Mouse (Mus musculus) forebrain, embryonic 13.5 days (tissue): ENCODE data around the gene Klf9. TPM values are rescaled to one million over a fixed set of nuclear protein-coding genes. Genes with fewer than 3 reads are reported as not detected.

ENCODE experiments used
- ATAC-seq: fragments of 200-750 bp; cut with Nextera tagmentation; 2 replicates; pipeline ENCODE4 v1.8.0; 2017
- H3K27ac ChIP-seq: fragments of 300-500 bp; sonication (generic); 2 replicates; pipeline ENCODE4 v1.5.1; 2015; ENCODE audit warnings: inconsistent platforms, mild to moderate bottlenecking, moderate library complexity
- H3K27me3 ChIP-seq: fragments of 300-500 bp; sonication (generic); 2 replicates; pipeline ENCODE4 v1.6.1; 2015; ENCODE audit warnings: mild to moderate bottlenecking, inconsistent platforms
- H3K36me3 ChIP-seq: fragments of 300-500 bp; sonication (generic); 2 replicates; pipeline ENCODE4 v1.6.1; 2015; ENCODE audit warnings: mild to moderate bottlenecking, inconsistent platforms; ENCODE audit not compliant: poor library complexity, severe bottlenecking
- H3K4me1 ChIP-seq: fragments of 300-500 bp; sonication (generic); 2 replicates; pipeline ENCODE4 v1.6.1; 2015; ENCODE audit warnings: inconsistent platforms
- H3K4me2 ChIP-seq: fragments of 300-500 bp; sonication (generic); 2 replicates; pipeline ENCODE4 v1.6.1; 2015; ENCODE audit warnings: inconsistent platforms, mild to moderate bottlenecking, moderate library complexity
- H3K4me3 ChIP-seq: fragments of 300-500 bp; sonication (generic); 2 replicates; pipeline ENCODE4 v1.5.1; 2015; ENCODE audit warnings: mild to moderate bottlenecking, inconsistent platforms
- H3K9ac ChIP-seq: fragments of 300-500 bp; sonication (generic); 2 replicates; pipeline ENCODE4 v1.6.1; 2015; ENCODE audit warnings: mild to moderate bottlenecking, inconsistent platforms
- H3K9me3 ChIP-seq: fragments of 300-500 bp; sonication (generic); replicated peaks from 2 replicates; pipeline ENCODE4 v1.6.1; 2016; ENCODE audit warnings: inconsistent platforms
- WGBS: fragments of 180-500 bp; shearing (Covaris S2); methylation state at CpG from one replicate; pipeline ENCODE4 v1.1.7; 2015; 5-methylcytosine and 5-hydroxymethylcytosine counted together
- polyA plus RNA-seq: library from polyadenylated mRNA; unstranded; fragments of >200 nt; fragmentation: Nextera tagmentation; extraction: Ambion mirVana; gene quantifications from 2 replicates; pipeline ENCODE4 v1.2.1, GENCODE M21; 2015

The Klf9 gene
- polyA plus RNA-seq, 1 experiment from 2014 or later: 0.97 TPM

DNA sequence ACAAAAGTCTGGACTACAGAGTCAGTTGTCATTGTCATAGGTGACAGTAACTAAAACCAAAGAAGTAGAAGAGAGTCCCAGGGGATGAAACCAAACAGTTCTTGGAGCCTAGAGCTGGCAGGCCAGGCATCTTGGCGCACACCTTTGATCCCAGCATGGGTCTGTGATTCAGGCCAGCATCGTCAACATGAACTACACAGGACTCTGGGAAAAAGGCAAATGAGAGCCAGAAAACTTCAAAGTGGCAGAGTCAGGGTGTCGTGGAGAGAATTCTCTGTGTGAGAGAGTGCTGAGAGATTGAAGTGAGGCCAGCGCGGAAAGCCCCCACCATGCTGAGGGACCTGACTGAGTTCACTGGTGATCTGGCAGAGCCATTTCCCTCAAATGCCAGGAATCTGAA lies 29.4 kb downstream of the Klf9 start:
- 0 out of 2 replicates have a peak, but pooled peaks cover 3% of the 10 kb centered on the region for H3K9me3 ChIP-seq
- no peaks in the 10 kb centered on the region for H3K36me3 ChIP-seq
- no peaks in the 10 kb centered on the region; the same call in 1 of the 2 replicates for H3K4me1 ChIP-seq
- 83% methylated on average over 5 of the region's 5 CpGs for WGBS
- no peak overlapping the region for H3K27ac ChIP-seq
- H3K27me3 ChIP-seq: no peaks in the 10 kb centered on the region
- H3K9ac ChIP-seq: no peak overlapping the region
- no peak overlapping the region for H3K4me2 ChIP-seq
- no peak for ATAC-seq
- H3K4me3 ChIP-seq: no peak overlapping the region

DNA sequence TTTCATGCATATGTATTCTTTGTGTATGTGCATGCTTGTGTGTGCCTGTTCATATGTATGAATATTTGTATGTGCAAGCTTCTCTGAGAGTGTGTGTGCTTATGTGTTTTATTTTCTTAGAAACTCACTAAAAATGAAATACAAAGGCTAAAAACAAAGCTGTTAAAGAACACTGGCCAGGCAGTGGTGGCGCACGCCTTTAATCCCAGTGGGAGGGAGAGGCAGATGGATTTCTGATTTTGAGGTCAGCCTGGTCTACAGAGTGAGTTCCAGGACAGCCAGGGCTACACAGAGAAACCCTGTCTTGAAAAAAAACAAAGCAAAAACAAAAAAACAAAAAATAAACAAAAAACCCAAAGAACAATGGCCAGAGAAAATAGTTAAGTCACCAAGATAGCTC lies 30.1 kb downstream of the Klf9 start:
- WGBS: 85% methylated on average over 2 of the region's 2 CpGs

DNA sequence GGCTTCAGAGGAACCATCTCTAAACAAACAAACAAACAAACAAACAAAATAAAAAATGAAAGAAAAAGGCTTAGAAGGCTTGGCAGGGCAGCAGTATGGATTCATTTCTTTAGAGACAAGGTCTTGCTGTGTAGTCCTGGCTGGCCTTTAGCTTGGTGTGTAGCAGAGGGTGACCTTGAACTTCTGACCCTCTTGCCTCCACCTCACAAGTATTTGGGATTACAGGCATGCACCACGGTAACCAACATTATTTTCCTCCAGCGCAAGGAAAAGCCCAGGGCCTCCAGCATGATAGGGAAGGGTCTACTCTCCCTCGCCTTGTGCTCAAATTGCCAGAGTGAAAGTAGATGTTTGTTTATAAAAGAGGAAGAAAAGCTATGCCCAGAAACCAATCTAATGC lies 34.1 kb downstream of the Klf9 start:
- Histone ChIP-seq H3K36me3 (no peaks in the 10 kb centered on the region), H3K27ac (no peak overlapping the region), H3K9me3 (0 out of 2 replicates have a peak, but pooled peaks cover 3% of the 10 kb centered on the region), H3K4me3 (no peak overlapping the region), H3K27me3 (no peaks in the 10 kb centered on the region), H3K4me1 (no peaks in the 10 kb centered on the region), H3K9ac (no peak overlapping the region), H3K4me2 (no peak overlapping the region)
- no peak for ATAC-seq
- 79% methylated on average over 3 of the region's 3 CpGs for WGBS

More for the DNA sequence above, 30.1 kb downstream of the Klf9 start:
- Histone ChIP-seq H3K27ac (no peak overlapping the region), H3K4me3 (no peak overlapping the region), H3K9me3 (0 out of 2 replicates have a peak, but pooled peaks cover 3% of the 10 kb centered on the region), H3K27me3 (no peaks in the 10 kb centered on the region), H3K4me1 (no peaks in the 10 kb centered on the region; the same call in 1 of the 2 replicates), H3K9ac (no peak overlapping the region), H3K4me2 (no peak overlapping the region), H3K36me3 (no peaks in the 10 kb centered on the region)
- no peak for ATAC-seq

GRCm38 (mm10) chr19:23175511-23175910 lies 34.5 kb downstream of the Klf9 start:
- H3K4me1 ChIP-seq: no peaks in the 10 kb centered on the region
- H3K4me3 ChIP-seq: no peak overlapping the region
- no peak overlapping the region for H3K9ac ChIP-seq
- WGBS: 84% methylated on average over 2 of the region's 2 CpGs
- no peaks in the 10 kb centered on the region for H3K36me3 ChIP-seq
- ATAC-seq: no peak
- 0 out of 2 replicates have a peak, but pooled peaks cover 3% of the 10 kb centered on the region for H3K9me3 ChIP-seq
- no peak overlapping the region for H3K27ac ChIP-seq
- H3K27me3 ChIP-seq: no peaks in the 10 kb centered on the region
- no peak overlapping the region for H3K4me2 ChIP-seq

DNA sequence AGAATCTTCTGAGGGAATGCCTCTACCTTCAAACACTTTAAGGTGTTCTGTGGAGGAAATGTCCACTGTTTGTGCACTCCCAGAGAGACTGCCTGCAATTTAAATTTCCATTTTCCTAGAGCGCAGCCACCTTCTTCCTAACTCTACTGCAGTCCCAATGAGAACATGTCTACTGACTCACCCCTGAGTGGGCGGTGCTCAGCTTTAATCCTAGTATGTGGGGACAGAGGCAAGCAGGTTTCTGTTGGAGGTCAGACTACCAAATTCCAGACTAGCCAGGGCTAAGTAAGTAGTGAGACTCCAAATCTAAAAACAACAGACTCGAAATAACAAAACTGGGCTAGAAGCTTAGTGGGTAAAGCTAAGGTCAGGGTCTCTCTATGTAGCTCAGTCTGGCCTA lies 37.5 kb downstream of the Klf9 start:
- Histone ChIP-seq H3K4me3 (no peak overlapping the region), H3K36me3 (0 out of 2 replicates have a peak, but pooled peaks cover 4% of the 10 kb centered on the region), H3K27ac (no peak overlapping the region), H3K9ac (no peak overlapping the region), H3K27me3 (no peaks in the 10 kb centered on the region), H3K4me2 (no peak overlapping the region), H3K4me1 (no peaks in the 10 kb centered on the region), H3K9me3 (no peaks in the 10 kb centered on the region)
- WGBS: 95% methylated on average over 3 of the region's 3 CpGs
- no peak for ATAC-seq

DNA sequence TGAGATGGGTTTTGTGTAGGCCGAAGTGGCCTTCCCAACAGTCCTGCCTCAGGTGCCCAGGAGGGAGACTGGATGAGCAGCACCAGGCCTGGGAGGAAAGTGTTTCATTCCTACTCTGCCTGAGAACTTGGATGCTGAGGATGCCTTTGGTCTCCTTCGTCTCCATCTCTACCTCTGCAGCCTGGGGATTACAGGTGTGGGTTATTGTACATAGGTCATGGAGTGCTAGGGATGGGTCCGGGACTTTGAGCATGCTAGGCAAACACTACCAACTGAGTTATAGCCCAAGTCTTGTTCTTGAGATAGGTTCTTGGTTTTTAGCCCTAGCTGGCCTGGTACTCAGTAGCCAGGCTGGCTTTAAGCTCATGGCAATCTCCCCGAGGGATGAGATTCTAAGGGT lies 42.5 kb downstream of the Klf9 start:
- no peak overlapping the region for H3K4me3 ChIP-seq
- no peaks in the 10 kb centered on the region for H3K9me3 ChIP-seq
- H3K9ac ChIP-seq: no peak overlapping the region
- ATAC-seq: no peak
- H3K36me3 ChIP-seq: peaks cover 10% of the 10 kb centered on the region; the same call in 1 of the 2 replicates
- no peak overlapping the region for H3K27ac ChIP-seq
- H3K4me2 ChIP-seq: no peak overlapping the region
- 0 out of 2 replicates have a peak, but pooled peaks cover 3% of the 10 kb centered on the region for H3K4me1 ChIP-seq
- H3K27me3 ChIP-seq: no peaks in the 10 kb centered on the region
- 95% methylated on average over 4 of the region's 4 CpGs for WGBS

GRCm38 (mm10) chr19:23184068-23184467 lies 43.0 kb downstream of the Klf9 start:
- Histone ChIP-seq H3K9me3 (no peaks in the 10 kb centered on the region), H3K27ac (no peak overlapping the region), H3K9ac (no peak overlapping the region), H3K4me3 (no peak overlapping the region), H3K27me3 (no peaks in the 10 kb centered on the region), H3K36me3 (peaks cover 10% of the 10 kb centered on the region; the same call in 1 of the 2 replicates), H3K4me1 (0 out of 2 replicates have a peak, but pooled peaks cover 3% of the 10 kb centered on the region), H3K4me2 (no peak overlapping the region)
- 90% methylated on average over 4 of the region's 4 CpGs for WGBS
- ATAC-seq: no peak

- Histone ChIP-seq H3K9me3 (no peaks in the 10 kb centered on the region), H3K4me2 (no peak overlapping the region), H3K36me3 (peaks cover 6% of the 10 kb centered on the region; the same call in 1 of the 2 replicates), H3K27ac (no peak overlapping the region), H3K27me3 (no peaks in the 10 kb centered on the region), H3K9ac (no peak overlapping the region), H3K4me3 (no peak overlapping the region), H3K4me1 (0 out of 2 replicates have a peak, but pooled peaks cover 3% of the 10 kb centered on the region)
- ATAC-seq: no peak
- WGBS: 79% methylated on average over 6 of the region's 6 CpGs
Measured at GRCm38 (mm10) chr19:23187732-23188131, 46.7 kb downstream of the Klf9 start.

GRCm38 (mm10) chr19:23188986-23189385 lies 48.0 kb downstream of the Klf9 start:
- peaks cover 6% of the 10 kb centered on the region; the same call in 1 of the 2 replicates for H3K36me3 ChIP-seq
- no peak overlapping the region for H3K27ac ChIP-seq
- H3K9me3 ChIP-seq: no peaks in the 10 kb centered on the region
- no peak overlapping the region for H3K9ac ChIP-seq
- 93% methylated on average over 7 of the region's 7 CpGs for WGBS
- no peak overlapping the region for H3K4me2 ChIP-seq
- no peak for ATAC-seq
- 0 out of 2 replicates have a peak, but pooled peaks cover 3% of the 10 kb centered on the region for H3K4me1 ChIP-seq
- no peak overlapping the region for H3K4me3 ChIP-seq
- H3K27me3 ChIP-seq: no peaks in the 10 kb centered on the region

- no peak for ATAC-seq
- Histone ChIP-seq H3K27ac (no peak overlapping the region), H3K9me3 (no peaks in the 10 kb centered on the region), H3K36me3 (peaks cover 3% of the 10 kb centered on the region; the same call in 1 of the 2 replicates), H3K4me2 (no peak overlapping the region), H3K9ac (no peak overlapping the region), H3K4me1 (0 out of 2 replicates have a peak, but pooled peaks cover 3% of the 10 kb centered on the region), H3K27me3 (no peaks in the 10 kb centered on the region), H3K4me3 (no peak overlapping the region)
- WGBS: 93% methylated on average over 1 of the region's 1 CpGs
Measured at GRCm38 (mm10) chr19:23189744-23190143, 48.7 kb downstream of the Klf9 start.

- 82% methylated on average over 6 of the region's 6 CpGs for WGBS
- no peak overlapping the region for H3K4me3 ChIP-seq
- H3K4me1 ChIP-seq: 0 out of 2 replicates have a peak, but pooled peaks cover 3% of the 10 kb centered on the region
- no peak overlapping the region for H3K4me2 ChIP-seq
- no peaks in the 10 kb centered on the region for H3K9me3 ChIP-seq
- H3K36me3 ChIP-seq: peaks cover 6% of the 10 kb centered on the region; the same call in 1 of the 2 replicates
- no peak overlapping the region for H3K9ac ChIP-seq
- no peak for ATAC-seq
- H3K27me3 ChIP-seq: no peaks in the 10 kb centered on the region
- H3K27ac ChIP-seq: no peak overlapping the region
Measured at GRCm38 (mm10) chr19:23191486-23191885, 50.5 kb downstream of the Klf9 start.

DNA sequence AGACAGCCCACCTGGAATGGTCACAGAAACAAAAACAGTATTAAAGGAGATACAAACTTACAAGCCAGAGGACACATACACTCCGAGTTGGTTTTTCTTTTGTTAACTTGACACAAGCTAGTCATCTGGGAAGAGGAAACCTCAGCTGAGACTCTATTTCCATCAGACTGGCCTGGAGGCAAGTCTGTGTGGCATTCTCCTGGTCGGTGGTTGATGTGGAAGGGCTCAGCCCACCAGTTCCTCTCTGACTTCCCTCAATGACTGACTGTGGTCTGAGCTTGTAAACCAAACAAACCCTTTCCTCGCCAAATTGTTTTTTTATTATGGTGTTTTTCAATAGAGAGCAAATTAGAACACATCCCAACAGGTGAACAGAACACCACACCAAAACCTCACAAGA lies 52.0 kb downstream of the Klf9 start:
- no peak overlapping the region for H3K4me2 ChIP-seq
- no peak for ATAC-seq
- H3K4me3 ChIP-seq: no peak overlapping the region
- H3K36me3 ChIP-seq: peaks cover 14% of the 10 kb centered on the region
- no peaks in the 10 kb centered on the region for H3K4me1 ChIP-seq
- H3K9me3 ChIP-seq: no peaks in the 10 kb centered on the region
- H3K9ac ChIP-seq: no peak overlapping the region
- no peaks in the 10 kb centered on the region for H3K27me3 ChIP-seq
- WGBS: 92% methylated on average over 3 of the region's 3 CpGs
- no peak overlapping the region for H3K27ac ChIP-seq

- 97% methylated on average over 5 of the region's 5 CpGs for WGBS
- H3K9ac ChIP-seq: no peak overlapping the region
- H3K36me3 ChIP-seq: peaks cover 39% of the 10 kb centered on the region
- H3K27me3 ChIP-seq: no peaks in the 10 kb centered on the region
- no peak overlapping the region for H3K27ac ChIP-seq
- peaks cover 8% of the 10 kb centered on the region for H3K9me3 ChIP-seq
- H3K4me1 ChIP-seq: no peaks in the 10 kb centered on the region
- no peak overlapping the region for H3K4me3 ChIP-seq
- no peak overlapping the region for H3K4me2 ChIP-seq
- ATAC-seq: no peak
Measured at GRCm38 (mm10) chr19:23202106-23202505, 61.1 kb downstream of the Klf9 start.
